Mouse (Mus musculus): ENCODE data around the gene Tmem30a.

The Tmem30a gene

DNA sequence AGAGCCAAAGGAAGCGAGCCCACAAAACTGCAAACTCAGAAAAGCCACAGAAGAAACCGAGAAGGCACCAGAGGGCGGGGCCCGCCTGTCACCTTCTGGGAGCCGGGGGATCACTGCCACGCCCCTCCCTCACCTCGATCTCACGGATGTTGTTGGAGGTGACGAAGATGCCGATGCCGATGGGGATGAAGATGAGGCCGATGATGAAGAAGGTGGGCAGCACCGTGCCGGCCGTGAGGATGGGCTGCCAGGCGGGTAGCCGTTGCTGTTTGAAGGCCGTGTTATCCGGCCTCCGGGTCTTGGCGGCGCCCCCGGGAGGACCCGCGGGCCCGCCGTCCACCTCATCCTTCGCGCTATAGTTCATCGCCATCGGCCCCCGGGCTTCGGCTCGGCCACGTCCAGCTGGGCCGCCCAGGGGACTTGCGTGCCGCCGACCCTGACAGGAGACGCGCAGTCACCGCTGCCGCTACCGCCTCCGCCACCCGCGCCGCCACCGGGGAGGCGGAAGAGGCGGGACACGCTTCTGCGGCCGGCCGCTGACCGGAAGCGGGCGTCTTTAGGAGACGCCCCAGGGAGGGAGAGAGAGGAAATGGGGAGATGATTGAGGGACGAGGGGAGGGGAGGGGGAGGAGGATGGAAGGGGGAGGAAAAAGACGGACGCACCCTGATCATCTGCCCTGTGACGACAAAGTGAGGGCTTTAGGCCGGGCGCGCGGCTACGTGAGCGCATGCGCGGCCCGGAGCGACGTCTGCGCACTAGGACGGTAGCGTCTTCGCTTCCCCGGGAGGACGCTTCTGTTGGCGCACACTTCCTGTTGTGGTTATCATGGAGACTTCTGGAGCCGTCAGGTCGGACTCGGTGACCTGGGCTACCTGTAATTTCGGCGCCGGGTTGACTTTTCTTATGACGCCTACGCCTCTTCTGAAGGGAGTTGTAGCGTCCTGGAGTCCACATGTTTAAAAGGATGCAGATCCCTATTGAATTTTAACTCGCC lies at the start of gene Tmem30a:
TSS of gene Tmem30a (minus strand) at position 667 of the 995 bp plus-strand sequence.
- in situ Hi-C loops (cut with MboI, MseI), result loop anchor here (5.0 kb wide), 1 partner anchor 36 kb away; the partner anchor contains the start of gene Cox7a2

DNA sequence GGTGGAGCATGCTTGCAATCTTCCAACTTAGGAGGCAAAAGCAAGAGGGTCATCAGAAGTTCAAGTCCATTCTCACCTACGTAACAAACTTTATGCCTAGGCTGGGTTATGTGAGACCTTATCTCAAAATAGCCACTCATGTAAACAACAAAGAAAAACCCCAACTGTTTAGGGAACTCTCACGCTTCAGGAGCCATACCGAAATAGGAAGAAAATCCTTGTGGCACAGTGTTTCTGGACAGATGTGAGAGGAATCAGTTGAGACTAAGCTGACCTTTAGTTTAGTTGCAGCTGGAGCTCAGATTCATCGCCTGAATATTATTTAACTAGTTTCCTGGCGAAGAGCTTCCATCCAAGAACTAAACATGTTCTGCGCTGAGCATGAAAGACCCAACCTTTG lies 49.3 kb upstream of the Tmem30a start:
- in situ Hi-C loops (cut with MboI, MseI), result no loop called here

DNA sequence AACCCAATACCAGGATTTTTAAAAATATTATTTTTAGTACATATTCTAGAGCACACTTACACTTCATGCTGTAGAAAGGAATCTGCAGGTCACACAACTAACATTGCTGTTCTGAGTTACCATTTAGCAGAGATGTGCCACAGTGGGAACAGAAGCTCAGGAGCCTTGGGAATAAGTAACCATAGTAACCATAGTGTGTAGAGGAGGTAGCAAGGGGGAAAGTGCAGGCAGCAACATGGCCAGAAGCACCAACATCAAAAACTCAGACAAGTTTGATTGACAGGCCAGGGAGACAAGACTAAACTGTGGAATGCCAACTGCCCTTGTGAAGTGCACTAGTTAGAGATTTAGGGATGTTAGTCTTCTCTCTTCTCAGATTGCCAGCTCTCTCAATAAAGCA lies 48.7 kb upstream of the Tmem30a start:
- in situ Hi-C loops (cut with MboI, MseI), result no loop called here

DNA sequence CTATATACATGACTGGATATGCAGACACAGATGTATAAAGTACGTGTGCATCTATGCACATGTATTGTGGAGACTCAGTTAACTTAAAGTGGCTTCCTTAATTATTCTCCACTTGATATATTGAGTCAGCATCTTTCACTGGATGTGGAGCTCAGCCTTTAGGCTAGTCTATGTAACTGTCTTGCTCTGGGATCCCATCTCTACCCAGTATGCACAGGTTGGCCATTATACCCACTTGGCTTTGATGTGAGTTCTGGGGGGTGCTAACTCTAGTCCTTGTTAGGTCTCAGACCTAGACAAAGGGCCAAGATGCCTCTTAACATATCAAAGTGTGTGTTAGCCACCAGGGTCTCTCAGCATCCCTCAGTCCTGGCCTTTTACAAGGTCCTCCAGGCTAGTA lies 38.0 kb upstream of the Tmem30a start:
- in situ Hi-C loops (cut with MboI, MseI), result no loop called here

DNA sequence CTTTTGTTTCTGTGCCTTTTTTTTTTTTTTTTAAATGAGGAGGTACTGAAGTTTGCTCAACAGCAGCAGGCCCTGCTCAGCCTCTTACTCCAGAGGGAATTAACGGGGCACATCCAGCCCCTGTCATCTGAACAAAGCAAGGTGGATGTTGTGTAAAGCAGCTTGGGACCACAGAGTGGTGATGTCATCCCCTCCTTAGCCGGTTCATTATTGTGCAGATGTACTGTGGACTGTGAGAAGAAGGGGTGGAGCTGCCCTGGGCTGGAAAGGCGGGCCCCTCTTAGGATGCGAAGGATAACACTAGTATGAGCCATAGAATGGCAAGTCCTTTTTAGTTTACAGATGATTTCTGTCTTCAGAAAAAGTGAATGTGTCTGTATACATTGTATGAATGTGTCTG lies 37.6 kb upstream of the Tmem30a start:
- in situ Hi-C loops (cut with MboI, MseI), result no loop called here

DNA sequence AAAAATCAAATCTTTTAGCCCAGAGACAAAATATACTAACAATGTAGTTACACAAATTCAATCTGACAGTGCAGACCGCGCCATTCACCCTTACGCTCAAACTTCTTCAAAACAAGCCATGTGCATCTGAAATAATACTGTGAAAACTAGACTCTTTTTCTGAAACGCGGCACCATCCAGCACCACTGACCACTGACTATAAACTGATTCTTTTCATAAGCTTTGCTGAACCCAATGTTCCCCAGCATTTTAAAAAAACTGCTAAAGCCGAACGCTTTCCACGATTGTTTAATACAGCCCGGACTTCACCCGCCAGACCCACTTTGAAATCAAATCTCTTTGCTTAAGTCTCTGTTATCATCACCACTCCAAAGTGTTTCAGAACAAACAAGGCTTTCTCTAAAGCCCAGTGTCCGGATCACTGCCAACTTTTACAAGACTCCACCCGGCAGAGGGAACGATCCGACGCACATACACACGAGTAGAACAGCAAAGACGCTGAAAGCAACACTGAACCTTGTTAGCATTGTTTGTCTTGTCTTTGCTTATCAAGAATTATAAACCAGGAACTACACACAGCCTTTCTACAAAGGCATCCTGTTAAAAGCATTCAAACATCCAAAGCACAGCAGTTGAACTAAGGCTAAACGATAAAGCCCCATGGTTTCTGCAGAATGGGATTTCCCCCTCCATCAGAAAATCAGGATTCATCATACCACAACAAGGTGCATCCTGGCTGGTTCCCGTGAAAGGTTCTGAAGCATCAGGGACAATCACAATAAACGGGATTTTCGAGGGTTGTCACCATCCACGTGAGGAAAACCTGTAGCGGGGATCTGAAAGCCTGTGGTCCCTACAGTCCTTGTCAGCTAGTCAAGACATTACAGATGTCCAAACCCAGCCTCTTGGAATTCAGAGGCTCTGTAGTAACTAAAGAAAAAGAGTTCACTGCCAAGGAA lies 36.8 kb upstream of the Tmem30a start:
- in situ Hi-C loops (cut with MboI, MseI), result no loop called here

DNA sequence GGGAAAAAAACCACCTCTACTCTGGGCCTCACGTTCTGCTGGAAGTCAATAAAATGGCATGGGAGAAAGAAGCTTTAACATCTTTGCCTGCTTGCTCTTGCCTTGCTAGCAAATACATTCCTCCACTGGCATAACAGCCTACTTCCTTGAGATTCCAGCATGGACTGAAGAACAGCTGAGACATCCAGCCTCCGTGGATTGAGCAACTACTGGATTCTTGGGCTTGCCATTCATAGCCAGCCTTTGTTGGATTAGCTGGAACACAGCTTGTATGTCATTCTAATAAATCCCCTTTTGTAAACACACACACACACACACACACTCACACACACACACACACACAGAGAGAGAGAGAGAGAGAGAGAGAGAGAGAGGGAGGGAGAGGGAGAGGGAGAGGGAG lies 33.8 kb upstream of the Tmem30a start:
- in situ Hi-C loops (cut with MboI, MseI), result no loop called here

DNA sequence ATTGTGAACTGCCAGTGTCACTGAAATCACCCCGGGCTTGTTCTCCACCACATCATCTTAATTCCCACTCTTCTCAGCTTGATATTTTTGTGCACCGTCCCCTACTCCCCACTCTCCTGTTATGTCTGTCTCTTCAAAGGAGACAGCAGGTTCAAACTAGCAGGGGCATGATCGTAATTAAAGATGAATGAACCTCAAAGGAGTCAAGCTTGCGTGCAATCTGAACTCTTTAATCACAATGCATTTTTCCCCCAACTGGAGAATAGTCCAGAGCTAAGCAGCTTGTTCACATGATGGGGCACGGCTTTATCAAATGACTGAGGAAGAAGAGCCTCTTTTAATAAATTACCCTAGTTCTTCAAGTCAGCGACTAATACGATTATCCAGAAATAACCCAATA lies 32.2 kb upstream of the Tmem30a start:
- in situ Hi-C loops (cut with MboI, MseI), result no loop called here

DNA sequence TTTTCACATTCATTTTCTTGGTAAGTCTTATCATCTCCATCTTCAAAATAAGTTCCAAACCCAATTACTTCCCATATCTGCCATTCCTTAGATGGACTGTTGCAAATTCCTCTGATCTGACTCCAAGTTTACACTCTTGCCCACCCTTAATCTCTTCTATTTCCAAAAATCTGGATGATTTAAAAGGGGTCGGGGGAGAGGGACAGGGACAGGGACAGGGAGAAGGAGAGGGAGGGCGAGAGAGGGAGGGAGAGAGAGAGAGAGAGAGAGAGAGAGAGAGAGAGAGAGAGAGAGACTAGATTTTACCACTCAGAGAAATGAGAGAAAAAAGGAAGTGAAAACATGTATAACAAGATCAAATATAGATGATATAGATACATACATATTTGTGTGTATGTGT lies 30.5 kb upstream of the Tmem30a start:
- in situ Hi-C loops (cut with MboI, MseI), result no loop called here

DNA sequence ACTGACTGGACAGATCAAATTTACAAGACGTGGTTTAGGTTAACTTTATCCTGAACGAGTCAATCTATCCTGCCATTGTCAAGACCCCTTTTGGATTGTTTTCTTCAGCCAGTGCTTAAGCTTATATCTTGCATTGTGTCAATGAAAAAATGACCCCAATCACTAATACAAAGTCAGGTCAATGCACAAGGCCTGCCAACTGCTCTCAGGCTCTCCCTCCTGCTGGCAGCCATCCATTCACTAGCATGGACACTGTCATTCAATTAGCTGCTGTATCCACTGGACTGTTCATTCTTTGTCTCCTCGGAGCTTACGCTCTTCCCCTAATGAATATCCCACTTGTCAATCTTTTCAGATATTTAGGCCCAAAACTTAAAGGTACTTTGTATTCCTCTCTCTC lies 30.1 kb upstream of the Tmem30a start:
- in situ Hi-C loops (cut with MboI, MseI), result no loop called here

DNA sequence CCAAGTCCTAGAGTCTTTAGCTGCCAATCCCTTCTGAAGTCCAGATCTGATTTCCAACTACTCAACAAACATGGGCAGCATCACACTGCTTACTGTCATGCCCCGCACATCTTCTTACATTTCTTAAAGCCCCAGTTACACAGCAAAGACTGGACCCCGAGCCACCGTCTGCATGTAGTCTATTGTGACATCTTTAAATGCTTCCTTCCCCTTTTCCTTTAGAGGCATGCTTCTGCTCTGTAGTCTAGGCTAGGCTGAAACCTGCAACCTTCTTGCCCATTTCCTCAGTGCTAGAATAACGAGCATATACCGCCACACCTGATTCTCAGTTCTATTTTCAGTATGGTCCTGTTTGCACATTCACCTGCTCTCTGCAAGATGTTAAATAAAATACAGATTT lies 23.2 kb upstream of the Tmem30a start:
- in situ Hi-C loops (cut with MboI, MseI), result no loop called here

DNA sequence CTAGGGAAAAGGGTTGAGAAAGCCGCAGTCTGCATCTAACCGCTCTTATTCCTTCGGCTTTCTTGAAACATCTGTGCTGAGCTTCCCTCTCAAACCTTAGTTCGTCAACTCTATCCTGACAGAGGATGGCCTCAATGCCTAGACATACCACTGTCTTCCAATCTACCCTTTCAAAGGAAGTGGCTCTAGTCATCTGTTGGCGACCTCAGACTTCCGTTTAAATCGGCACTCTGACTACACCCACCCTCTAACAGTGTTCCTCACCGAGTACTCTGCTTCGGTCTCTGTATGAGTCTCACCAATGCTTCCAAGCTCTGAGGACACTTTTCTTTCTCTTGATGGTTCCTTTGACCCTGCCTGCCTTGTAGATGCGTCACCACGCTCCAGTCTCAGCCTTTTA lies 22.7 kb upstream of the Tmem30a start:
- in situ Hi-C loops (cut with MboI, MseI), result no loop called here

DNA sequence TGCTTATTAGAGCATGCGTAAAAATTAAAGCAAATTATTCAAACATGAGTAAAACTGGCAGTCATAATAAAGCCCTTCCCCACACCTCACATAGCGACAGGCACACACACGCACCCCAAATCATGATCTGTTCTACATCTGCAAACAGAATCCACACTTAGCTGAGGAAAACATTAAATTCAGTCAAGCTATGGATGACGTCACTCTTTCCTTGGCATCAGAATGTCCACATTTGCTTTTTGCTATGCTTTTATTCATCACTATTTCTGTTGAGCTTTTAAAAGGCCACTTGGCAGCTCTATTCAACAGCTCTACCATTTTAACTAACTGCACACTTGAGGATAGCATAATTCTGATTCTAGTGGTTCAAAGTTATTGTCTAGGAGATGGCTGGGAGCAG lies 21.3 kb upstream of the Tmem30a start:
- in situ Hi-C loops (cut with MboI, MseI), result loop anchor here (5.0 kb wide), 1 partner anchor 198 kb away; the partner anchor contains the start of gene Filip1

DNA sequence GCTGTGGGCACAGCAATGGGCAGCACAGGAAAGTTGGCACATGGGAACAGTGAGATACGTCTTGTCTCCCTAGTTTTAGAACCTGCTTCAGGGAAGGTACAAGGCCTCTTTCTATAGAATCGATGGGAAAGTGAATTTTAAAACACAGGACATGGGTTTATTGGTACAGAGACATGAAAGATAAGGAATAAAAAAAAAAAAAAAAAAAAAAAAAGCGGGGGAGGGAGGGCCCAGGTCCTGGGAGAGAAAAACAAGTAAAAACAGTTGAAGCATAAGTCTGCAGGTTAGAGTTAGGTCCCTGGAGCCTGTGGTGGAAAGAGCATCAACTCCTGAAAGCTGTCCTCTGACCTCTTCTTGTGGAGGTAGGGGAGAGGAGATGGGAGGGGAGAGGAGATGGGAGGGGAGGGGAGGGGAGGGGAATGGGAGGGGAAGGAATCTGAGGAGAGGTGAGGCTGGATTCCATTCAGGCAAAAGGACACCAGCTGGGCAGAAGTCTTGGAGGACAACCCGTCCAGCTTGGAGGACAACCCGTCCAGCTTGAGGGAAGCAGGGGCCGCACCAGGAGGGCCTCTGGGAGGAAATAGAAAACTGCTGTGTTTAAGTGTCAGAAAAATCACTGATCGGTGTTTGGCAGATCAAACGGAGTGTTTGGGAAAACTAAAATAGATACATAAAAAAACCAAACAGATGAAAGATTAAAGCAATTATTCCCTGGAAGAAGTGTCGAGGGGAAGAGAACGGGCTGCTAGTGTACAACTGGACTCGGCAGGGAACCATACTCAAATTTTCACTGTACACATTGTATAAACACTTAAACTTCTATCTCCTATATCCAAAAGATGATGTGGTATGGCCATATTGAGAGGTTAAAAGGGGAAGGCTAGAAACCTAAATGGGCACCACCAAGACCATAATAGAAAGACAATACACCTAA lies 17.9 kb upstream of the Tmem30a start:
- in situ Hi-C loops (cut with MboI, MseI), result loop anchor here (5.0 kb wide), 1 partner anchor 201 kb away; the partner anchor contains the start of gene Filip1

DNA sequence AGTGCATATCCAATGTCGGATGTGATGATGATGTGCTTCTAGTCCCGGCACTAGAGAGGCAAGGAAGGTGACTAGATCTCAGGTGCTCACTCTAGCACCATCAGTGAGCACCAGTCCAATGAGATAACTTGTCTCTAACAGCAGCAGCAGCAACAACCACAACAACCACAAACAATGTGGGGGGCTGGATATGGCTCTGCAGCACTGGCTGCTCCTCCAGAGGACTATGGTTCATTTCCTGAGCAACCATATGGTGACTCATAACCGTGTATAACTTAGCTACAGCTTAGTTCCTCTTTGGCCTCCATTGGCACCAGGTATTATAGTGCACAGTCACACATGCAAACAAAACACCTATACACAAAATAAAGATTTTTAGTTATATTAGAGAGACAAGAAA lies 17.2 kb upstream of the Tmem30a start:
- in situ Hi-C loops (cut with MboI, MseI), result loop anchor here (5.0 kb wide), 1 partner anchor 202 kb away; the partner anchor contains the start of gene Filip1

DNA sequence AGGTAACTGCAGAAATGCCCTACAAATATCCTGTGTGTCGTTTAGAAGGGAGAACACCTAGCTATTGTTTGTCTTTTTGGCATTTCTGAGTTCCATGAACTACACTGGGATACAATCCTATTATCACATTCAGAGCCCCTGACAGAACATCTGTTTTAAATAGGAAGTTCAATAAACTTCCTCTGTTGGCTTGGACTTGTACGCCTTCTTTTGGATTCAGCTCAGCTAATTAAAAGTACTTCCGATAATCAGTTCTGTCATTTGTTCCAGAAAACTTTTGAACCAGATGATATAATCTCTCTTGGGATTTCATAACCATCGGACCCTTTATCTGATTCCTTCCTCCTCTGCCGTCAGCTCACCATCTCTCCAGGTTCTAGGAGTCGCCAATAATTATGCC lies 16.1 kb upstream of the Tmem30a start:
- in situ Hi-C loops (cut with MboI, MseI), result no loop called here

DNA sequence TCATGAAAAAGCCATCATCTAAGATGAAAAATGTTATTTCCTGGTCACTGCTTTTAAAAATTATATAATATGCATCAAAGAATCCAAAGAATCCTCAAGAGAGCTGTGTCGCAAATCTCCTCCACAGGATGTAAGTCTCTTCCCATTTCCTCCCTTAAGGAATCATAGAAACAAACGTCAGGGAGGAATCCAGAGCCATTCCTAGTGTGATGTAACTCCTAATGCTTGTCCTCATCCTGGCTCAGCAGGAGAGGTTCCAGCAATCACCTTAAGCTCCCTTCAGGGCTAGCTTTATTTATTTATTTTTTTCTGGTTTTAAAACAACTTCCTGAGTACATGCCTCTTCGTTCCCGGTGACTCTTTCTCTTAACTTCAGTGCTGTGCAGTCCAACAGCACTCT lies 13.9 kb upstream of the Tmem30a start:
- in situ Hi-C loops (cut with MboI, MseI), result no loop called here

DNA sequence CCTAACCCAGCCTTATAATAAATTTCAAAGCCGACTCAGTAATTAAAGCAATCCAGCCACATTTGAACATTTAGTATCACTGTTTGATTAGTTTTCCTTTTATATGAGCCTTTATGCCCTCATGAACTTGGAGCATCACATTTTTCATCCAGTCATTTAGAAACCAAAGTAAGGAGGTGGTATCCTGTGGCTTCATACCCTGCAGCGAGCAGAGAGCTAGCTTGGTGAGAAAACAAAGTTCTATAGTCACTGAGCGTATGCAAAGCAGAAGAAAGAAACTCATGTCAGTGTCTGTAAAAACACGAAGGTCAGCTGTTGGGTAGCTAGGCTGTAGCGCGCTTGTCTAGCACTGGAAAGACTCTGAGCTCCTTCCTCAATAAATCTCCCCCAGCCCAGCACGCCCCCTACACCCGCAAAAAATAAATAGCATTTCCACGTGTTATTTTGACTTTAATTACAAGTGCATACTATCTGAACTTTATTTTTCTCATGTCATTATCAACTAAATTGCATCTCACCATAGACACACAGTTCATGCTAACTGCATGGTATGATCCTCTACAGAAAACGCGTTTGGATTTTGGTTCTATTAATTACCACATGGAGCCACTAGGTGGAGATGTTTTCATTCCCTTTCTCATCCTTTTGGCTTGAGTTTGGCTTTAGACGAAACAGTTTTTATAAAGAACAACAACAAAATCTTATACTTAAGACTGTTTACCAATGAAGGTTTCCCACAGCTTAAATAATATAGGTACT lies 13.2 kb upstream of the Tmem30a start:
- in situ Hi-C loops (cut with MboI, MseI), result no loop called here

DNA sequence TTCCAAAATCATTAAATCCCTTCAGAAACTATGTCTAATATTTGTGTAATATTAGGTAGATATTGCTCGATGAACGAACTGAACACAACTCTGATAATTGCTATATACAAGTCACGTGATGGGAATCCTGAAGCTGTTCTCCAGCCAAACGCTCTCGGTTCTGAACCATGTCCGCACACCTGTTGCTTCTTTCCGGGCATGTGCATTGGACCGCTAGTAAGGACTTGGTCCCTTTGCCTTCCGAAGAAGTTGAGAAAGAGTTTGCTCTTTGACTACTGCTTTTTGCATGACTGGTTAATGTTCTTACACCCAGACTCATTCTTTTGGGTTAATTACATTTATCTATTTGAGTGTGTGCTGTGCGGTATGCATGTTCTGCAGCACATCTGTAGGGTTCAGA lies 12.1 kb upstream of the Tmem30a start:
- in situ Hi-C loops (cut with MboI, MseI), result no loop called here

DNA sequence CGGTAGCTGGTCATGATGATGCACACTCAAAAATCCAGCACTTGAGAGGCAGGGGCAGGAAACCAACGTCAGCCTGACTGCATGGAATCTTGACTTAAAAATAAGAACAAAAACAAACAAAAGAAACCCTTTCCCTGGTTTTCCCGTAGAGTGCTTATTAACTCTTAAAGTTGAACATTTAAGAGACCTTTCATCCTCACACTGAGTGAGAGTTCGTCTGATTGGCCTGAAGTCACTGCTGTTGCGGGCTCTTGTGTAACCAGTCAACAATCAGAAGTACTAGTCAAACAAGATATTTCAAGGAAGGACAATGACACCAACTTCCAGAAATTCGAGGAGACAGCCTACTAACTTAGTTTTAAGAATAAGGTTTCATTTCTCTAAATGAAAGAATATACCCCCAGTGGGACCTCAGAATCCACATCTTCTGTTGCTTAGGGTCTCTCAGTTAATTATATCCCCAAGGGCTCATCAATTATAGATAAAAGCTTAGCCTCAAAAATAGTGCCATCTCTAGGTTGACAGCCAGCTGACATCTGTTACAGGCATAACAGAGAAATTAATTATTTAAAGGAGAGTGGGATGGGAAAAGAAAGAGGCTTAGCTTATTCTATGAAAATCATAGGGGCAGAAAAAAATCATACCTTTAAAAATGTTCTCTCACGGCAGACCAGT lies 3.3 kb upstream of the Tmem30a start:
- in situ Hi-C loops (cut with MboI, MseI), result no loop called here
